Mouse (Mus musculus): ENCODE results near the gene Atp6v0b. TPM values are rescaled to one million over a fixed set of nuclear protein-coding genes. Genes with fewer than 3 reads are reported as not detected.

Gene Atp6v0b
- polyA plus RNA-seq (2012; rRNA removed) = 364 and 392 TPM in 2 replicates

DNA sequence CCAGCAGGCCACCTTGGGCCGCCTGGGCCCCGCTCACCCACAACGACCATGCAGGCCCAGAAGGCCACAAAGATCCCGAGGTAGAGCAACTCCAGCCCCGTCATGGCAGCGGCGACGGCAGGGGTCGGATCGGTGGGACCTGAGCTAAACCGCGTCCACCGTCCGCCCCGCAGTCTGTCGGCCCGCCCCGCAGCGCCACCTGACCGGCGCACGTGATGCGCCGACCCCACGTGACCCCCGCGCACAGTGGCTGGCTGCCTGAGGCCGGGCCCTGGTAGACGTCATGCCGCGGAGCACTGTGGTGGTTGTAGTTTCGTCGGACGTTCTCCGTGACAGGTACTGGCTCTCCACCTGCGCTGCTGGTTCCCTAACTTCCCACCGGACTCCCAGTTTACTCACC, at the start of gene Atp6v0b:
Atp6v0b (minus strand) TSS at position 201 of the 400 bp plus-strand sequence.
- WGBS = under 1% methylated on average over 37 of the region's 37 CpGs
- DNase-seq (ENCODE audit: low read depth, low spot score) = peak; percentile 83

GRCm38 (mm10) chr4:117934081-117934480, 46.9 kb upstream of the Atp6v0b start:
- WGBS = 84% methylated on average over 4 of the region's 4 CpGs
- DNase-seq (ENCODE audit: low read depth, low spot score) = no peak

- DNase-seq (ENCODE audit: low read depth, low spot score) = no peak
- 82% methylated on average over 5 of the region's 5 CpGs for WGBS
Measured at GRCm38 (mm10) chr4:117933248-117933647, 46.1 kb upstream of the Atp6v0b start.

DNA sequence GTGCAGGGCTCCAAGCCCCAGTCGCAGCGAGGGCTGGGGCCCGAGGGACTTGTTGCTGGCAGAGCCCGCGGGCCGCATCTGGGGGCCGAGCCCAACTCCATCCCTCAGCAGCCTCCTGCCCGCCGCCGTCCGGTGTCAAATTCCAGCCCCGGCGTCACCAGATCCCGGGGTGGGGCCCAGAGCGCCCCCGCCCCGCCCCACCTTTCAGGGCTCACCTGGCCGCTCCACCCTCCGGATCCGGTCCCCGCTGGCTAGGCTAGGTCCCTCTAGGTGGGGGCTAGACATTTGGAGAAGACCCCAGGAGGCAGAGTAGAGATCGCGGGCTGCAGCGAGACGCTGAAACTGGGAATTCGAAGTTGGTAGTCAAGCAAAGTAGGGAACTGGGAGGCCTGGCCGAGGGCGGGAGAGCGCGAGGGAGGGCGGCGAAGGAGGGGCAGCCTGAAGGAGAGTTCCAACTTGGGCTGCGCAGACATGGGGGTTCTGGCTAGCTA, 42.3 kb upstream of the Atp6v0b start, which contains the start of gene Artn:
Artn (minus strand) TSS at position 373 of the 491 bp plus-strand sequence.
- under 1% methylated on average over 33 of the region's 33 CpGs for WGBS
- DNase-seq (ENCODE audit: low read depth, low spot score) = no peak

DNA sequence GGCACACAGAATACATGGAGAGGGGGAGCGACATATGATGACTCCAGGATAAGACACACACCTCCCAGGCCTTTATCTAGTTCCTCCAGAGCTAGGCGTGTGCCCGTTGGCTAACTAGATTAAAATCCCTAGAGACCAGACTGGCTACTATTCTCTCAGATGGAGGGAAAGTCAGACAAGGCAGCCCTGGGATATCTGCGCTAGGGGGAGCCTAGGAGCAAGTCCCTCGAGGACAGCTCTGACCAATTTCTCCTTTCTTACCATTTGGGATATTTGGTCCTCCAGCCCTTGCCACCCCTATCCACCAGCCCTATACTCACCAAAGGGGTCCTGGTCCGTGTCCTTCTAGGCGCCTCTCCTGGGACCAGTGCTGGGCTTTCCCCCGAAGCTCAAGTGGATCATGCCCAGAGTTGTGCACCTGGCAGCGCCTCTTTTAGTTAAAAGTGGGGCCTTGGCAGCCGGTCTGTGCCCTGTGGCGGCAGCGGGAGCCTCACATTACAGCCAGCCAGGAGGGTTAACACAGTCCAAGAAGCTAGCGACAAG, 41.6 kb upstream of the Atp6v0b start:
- 2% methylated on average over 13 of the region's 13 CpGs for WGBS
- DNase-seq (ENCODE audit: low read depth, low spot score) = no peak

DNA sequence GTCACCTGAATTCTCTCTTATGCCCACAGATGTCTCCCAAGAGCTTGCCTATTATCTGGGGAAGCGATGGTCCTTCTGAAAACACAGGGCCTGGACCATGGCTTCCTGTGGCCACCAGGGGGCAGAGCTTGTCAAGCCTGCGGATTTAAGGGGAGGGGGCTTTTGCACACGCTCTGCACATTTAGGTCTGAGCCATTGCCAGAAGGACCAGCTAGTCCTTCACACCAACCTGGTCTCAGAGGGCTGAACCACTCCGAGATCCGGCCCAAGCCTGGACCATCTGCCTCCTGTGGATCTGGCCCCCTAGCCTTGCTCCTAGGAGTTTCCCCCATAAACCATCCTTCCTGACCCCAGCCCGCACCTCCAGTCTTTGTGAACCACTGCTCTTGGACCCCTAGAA, 41.1 kb upstream of the Atp6v0b start:
- WGBS = 33% methylated on average over 6 of the region's 6 CpGs
- no peak for DNase-seq (ENCODE audit: low read depth, low spot score)

- DNase-seq (ENCODE audit: low read depth, low spot score) = no peak
- WGBS = 4% methylated on average over 71 of the region's 71 CpGs
Measured at GRCm38 (mm10) chr4:117926545-117927482, 39.7 kb upstream of the Atp6v0b start.

GRCm38 (mm10) chr4:117924916-117925315, 37.8 kb upstream of the Atp6v0b start:
- WGBS = 57% methylated on average over 6 of the region's 6 CpGs

GRCm38 (mm10) chr4:117923450-117923849, 36.3 kb upstream of the Atp6v0b start:
- DNase-seq (ENCODE audit: low read depth, low spot score) = no peak
- 59% methylated on average over 2 of the region's 2 CpGs for WGBS

More at GRCm38 (mm10) chr4:117924916-117925315, 37.8 kb upstream of the Atp6v0b start:
- DNase-seq (ENCODE audit: low read depth, low spot score) = no peak

DNA sequence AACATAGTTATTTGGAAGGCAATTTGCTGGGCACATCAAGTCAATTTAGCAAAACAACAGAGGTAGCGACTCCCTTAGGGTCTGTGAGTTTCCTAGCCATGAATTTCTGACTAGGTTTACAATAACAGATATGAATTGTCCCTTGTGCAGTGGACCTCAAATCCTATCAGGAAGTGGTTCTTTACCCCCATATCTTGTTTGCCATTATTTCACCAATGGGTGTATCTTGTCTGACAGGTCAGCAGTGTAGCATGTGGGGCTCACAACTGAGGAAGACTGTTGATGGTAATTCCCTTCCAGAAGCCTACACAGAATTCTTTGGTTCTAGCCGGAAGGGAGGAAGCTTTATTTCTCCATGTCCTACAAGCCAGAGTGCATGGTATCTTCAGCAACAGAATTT, 34.2 kb upstream of the Atp6v0b start:
- WGBS = 92% methylated on average over 2 of the region's 2 CpGs
- no peak for DNase-seq (ENCODE audit: low read depth, low spot score)

GRCm38 (mm10) chr4:117918762-117919161, 31.6 kb upstream of the Atp6v0b start:
- WGBS = 84% methylated on average over 5 of the region's 5 CpGs
- no peak for DNase-seq (ENCODE audit: low read depth, low spot score)

- no peak for DNase-seq (ENCODE audit: low read depth, low spot score)
- 43% methylated on average over 3 of the region's 3 CpGs for WGBS
Measured at GRCm38 (mm10) chr4:117918261-117918660, 31.1 kb upstream of the Atp6v0b start.

- whole genome bisulfite sequencing = 75% methylated on average over 4 of the region's 4 CpGs
Measured at GRCm38 (mm10) chr4:117917847-117918246, 30.7 kb upstream of the Atp6v0b start.

GRCm38 (mm10) chr4:117917402-117917801, 30.3 kb upstream of the Atp6v0b start:
- WGBS = 81% methylated on average over 4 of the region's 4 CpGs
- DNase-seq (ENCODE audit: low read depth, low spot score) = no peak

More at GRCm38 (mm10) chr4:117917847-117918246, 30.7 kb upstream of the Atp6v0b start:
- no peak for DNase-seq (ENCODE audit: low read depth, low spot score)

- WGBS = 69% methylated on average over 5 of the region's 5 CpGs
- no peak for DNase-seq (ENCODE audit: low read depth, low spot score)
Measured at GRCm38 (mm10) chr4:117916386-117916785, 29.3 kb upstream of the Atp6v0b start.

GRCm38 (mm10) chr4:117915489-117916105, 28.5 kb upstream of the Atp6v0b start:
- 1% methylated on average over 19 of the region's 19 CpGs for WGBS
- no peak for DNase-seq (ENCODE audit: low read depth, low spot score)

- peak; percentile 88 for DNase-seq (ENCODE audit: low read depth, low spot score)
Measured at GRCm38 (mm10) chr4:117914591-117915442, 27.7 kb upstream of the Atp6v0b start, which contains the start of gene Ipo13. TSS of gene Ipo13 (minus strand) at chr4:117914999.

GRCm38 (mm10) chr4:117914031-117914430, 26.9 kb upstream of the Atp6v0b start:
- no peak for DNase-seq (ENCODE audit: low read depth, low spot score)
- 7% methylated on average over 8 of the region's 8 CpGs for WGBS

More at GRCm38 (mm10) chr4:117914591-117915442, 27.7 kb upstream of the Atp6v0b start, which contains the start of gene Ipo13:
- under 1% methylated on average over 61 of the region's 61 CpGs for WGBS

GRCm38 (mm10) chr4:117913421-117913820, 26.3 kb upstream of the Atp6v0b start:
- 20% methylated on average over 3 of the region's 3 CpGs for WGBS
- DNase-seq (ENCODE audit: low read depth, low spot score) = no peak

Measured in large intestine, adult 2 months (tissue).